Mouse (Mus musculus): ENCODE measurements around the gene Grik1.

The Grik1 gene

GRCm38 (mm10) chr16:87954715-87955441 is 335.2 kb downstream of the Grik1 start:
- no peak for DNase-seq

GRCm38 (mm10) chr16:87953176-87953575 is 336.9 kb downstream of the Grik1 start:
- no peak for DNase-seq

GRCm38 (mm10) chr16:87949881-87950280 is 340.2 kb downstream of the Grik1 start:
- no peak for DNase-seq

GRCm38 (mm10) chr16:87948122-87948521 is 341.9 kb downstream of the Grik1 start:
- no peak for DNase-seq

GRCm38 (mm10) chr16:87944318-87944717 is 345.7 kb downstream of the Grik1 start:
- no peak for DNase-seq

- no peak for DNase-seq
These were observed 347.8 kb downstream of the Grik1 start for GRCm38 (mm10) chr16:87942103-87942865.

- DNase-seq, result no peak
These were observed 355.4 kb downstream of the Grik1 start for GRCm38 (mm10) chr16:87934685-87935084.

GRCm38 (mm10) chr16:87931358-87931757 is 358.7 kb downstream of the Grik1 start:
- DNase-seq, result no peak

GRCm38 (mm10) chr16:87930519-87930918 is 359.5 kb downstream of the Grik1 start:
- no peak for DNase-seq

GRCm38 (mm10) chr16:87928671-87929070 is 361.4 kb downstream of the Grik1 start:
- DNase-seq, result no peak

GRCm38 (mm10) chr16:87917897-87918296 is 372.2 kb downstream of the Grik1 start:
- no peak for DNase-seq

GRCm38 (mm10) chr16:87917157-87917546 is 372.9 kb downstream of the Grik1 start:
- no peak for DNase-seq

- no peak for DNase-seq
These were observed 373.6 kb downstream of the Grik1 start for GRCm38 (mm10) chr16:87916209-87917156.

- no peak for DNase-seq
These were observed 374.9 kb downstream of the Grik1 start for GRCm38 (mm10) chr16:87915156-87915555.

- DNase-seq, result no peak
These were observed 376.3 kb downstream of the Grik1 start for GRCm38 (mm10) chr16:87913781-87914180.

- no peak for DNase-seq
These were observed 378.9 kb downstream of the Grik1 start for GRCm38 (mm10) chr16:87911201-87911600.

GRCm38 (mm10) chr16:87902049-87902448 is 388.0 kb downstream of the Grik1 start:
- DNase-seq, result no peak

GRCm38 (mm10) chr16:87901189-87901588 is 388.9 kb downstream of the Grik1 start:
- DNase-seq, result no peak

- no peak for DNase-seq
These were observed 414.1 kb downstream of the Grik1 start for GRCm38 (mm10) chr16:87875927-87876326.

GRCm38 (mm10) chr16:87864526-87864925 is 425.5 kb downstream of the Grik1 start:
- no peak for DNase-seq

- DNase-seq, result no peak
These were observed 428.3 kb downstream of the Grik1 start for GRCm38 (mm10) chr16:87861722-87862121.

GRCm38 (mm10) chr16:87853451-87854085 is 436.5 kb downstream of the Grik1 start:
- DNase-seq, result no peak

- DNase-seq, result no peak
These were observed 438.5 kb downstream of the Grik1 start for GRCm38 (mm10) chr16:87851550-87851949.
